Mouse (Mus musculus): Measurements from ENCODE around the gene Asb7.

The Asb7 gene

GRCm38 (mm10) chr7:66689294-66689619, at the start of gene Asb7:
Asb7 (minus strand) TSS chr7:66689596.
- DNase-seq (ENCODE audit: extremely low read depth, low read depth), result no peak

GRCm38 (mm10) chr7:66737418-66737817, 48.0 kb upstream of the Asb7 start:
- DNase-seq (ENCODE audit: extremely low read depth, low read depth), result no peak

GRCm38 (mm10) chr7:66734993-66735392, 45.6 kb upstream of the Asb7 start:
- no peak for DNase-seq (ENCODE audit: extremely low read depth, low read depth)

- DNase-seq (ENCODE audit: extremely low read depth, low read depth), result no peak
These were observed 45.1 kb upstream of the Asb7 start for GRCm38 (mm10) chr7:66734466-66734865.

- DNase-seq (ENCODE audit: extremely low read depth, low read depth), result no peak
These were observed 44.5 kb upstream of the Asb7 start for GRCm38 (mm10) chr7:66733882-66734281.

- DNase-seq (ENCODE audit: extremely low read depth, low read depth), result no peak
These were observed 44.0 kb upstream of the Asb7 start for GRCm38 (mm10) chr7:66733431-66733830.

- DNase-seq (ENCODE audit: extremely low read depth, low read depth), result no peak
These were observed 39.8 kb upstream of the Asb7 start for GRCm38 (mm10) chr7:66729232-66729631.

- no peak for DNase-seq (ENCODE audit: extremely low read depth, low read depth)
These were observed 38.7 kb upstream of the Asb7 start for GRCm38 (mm10) chr7:66728072-66728471.

- DNase-seq (ENCODE audit: extremely low read depth, low read depth), result no peak
These were observed 35.6 kb upstream of the Asb7 start for GRCm38 (mm10) chr7:66724954-66725353.

GRCm38 (mm10) chr7:66724514-66724913, 35.1 kb upstream of the Asb7 start:
- no peak for DNase-seq (ENCODE audit: extremely low read depth, low read depth)

- DNase-seq (ENCODE audit: extremely low read depth, low read depth), result no peak
These were observed 21.8 kb upstream of the Asb7 start for GRCm38 (mm10) chr7:66711166-66711565.

GRCm38 (mm10) chr7:66704631-66705030, 15.2 kb upstream of the Asb7 start:
- DNase-seq (ENCODE audit: extremely low read depth, low read depth), result no peak

GRCm38 (mm10) chr7:66702721-66703120, 13.3 kb upstream of the Asb7 start:
- DNase-seq (ENCODE audit: extremely low read depth, low read depth), result no peak

- no peak for DNase-seq (ENCODE audit: extremely low read depth, low read depth)
These were observed 5.1 kb upstream of the Asb7 start for GRCm38 (mm10) chr7:66694467-66694866.

- DNase-seq (ENCODE audit: extremely low read depth, low read depth), result peak; percentile 97
These were observed 394 bp upstream of the Asb7 start, which contains the start of gene Lins1 for GRCm38 (mm10) chr7:66689620-66690360. Lins1 (plus strand) TSS chr7:66689889.

GRCm38 (mm10) chr7:66688721-66689120, 675 bp downstream of the Asb7 start:
- DNase-seq (ENCODE audit: extremely low read depth, low read depth), result no peak

GRCm38 (mm10) chr7:66682119-66682863, 7.1 kb downstream of the Asb7 start:
- no peak for DNase-seq (ENCODE audit: extremely low read depth, low read depth)

GRCm38 (mm10) chr7:66675800-66676199, 13.6 kb downstream of the Asb7 start:
- no peak for DNase-seq (ENCODE audit: extremely low read depth, low read depth)

GRCm38 (mm10) chr7:66667064-66667463, 22.3 kb downstream of the Asb7 start:
- DNase-seq (ENCODE audit: extremely low read depth, low read depth), result peak; percentile 26

- no peak for DNase-seq (ENCODE audit: extremely low read depth, low read depth)
These were observed 25.8 kb downstream of the Asb7 start for GRCm38 (mm10) chr7:66663548-66663947.

GRCm38 (mm10) chr7:66661572-66661971, 27.8 kb downstream of the Asb7 start:
- peak; percentile 43 for DNase-seq (ENCODE audit: extremely low read depth, low read depth)

- no peak for DNase-seq (ENCODE audit: extremely low read depth, low read depth)
These were observed 28.4 kb downstream of the Asb7 start for GRCm38 (mm10) chr7:66660972-66661371.

GRCm38 (mm10) chr7:66660291-66660690, 29.1 kb downstream of the Asb7 start:
- no peak for DNase-seq (ENCODE audit: extremely low read depth, low read depth)

Data from MEL-GATA-1-ER (cell line).